Mouse (Mus musculus) midbrain, embryonic 13.5 days (tissue): ENCODE results near the gene Pllp. TPM values are rescaled to one million over a fixed set of nuclear protein-coding genes. Genes with fewer than 3 reads are reported as not detected.

Source experiments
- ATAC-seq: fragments of 200-750 bp; cut with Nextera tagmentation; 2 replicates; pipeline ENCODE4 v1.8.0; 2017; ENCODE audit warnings: mild to moderate bottlenecking, moderate TSS enrichment, moderate library complexity
- H3K27ac ChIP-seq: fragments of 300-500 bp; sonication (generic); 2 replicates; pipeline ENCODE4 v1.5.1; 2015; ENCODE audit warnings: inconsistent platforms, mild to moderate bottlenecking, moderate library complexity
- H3K27me3 ChIP-seq: fragments of 300-500 bp; sonication (generic); 2 replicates; pipeline ENCODE4 v1.6.1; 2015; ENCODE audit warnings: mild to moderate bottlenecking, inconsistent platforms
- H3K36me3 ChIP-seq: fragments of 300-500 bp; sonication (generic); 2 replicates; pipeline ENCODE4 v1.6.1; 2015; ENCODE audit warnings: mild to moderate bottlenecking, inconsistent platforms
- H3K4me1 ChIP-seq: fragments of 300-500 bp; sonication (generic); replicated peaks from 2 replicates; pipeline ENCODE4 v1.6.1; 2015; ENCODE audit warnings: inconsistent platforms
- H3K4me2 ChIP-seq: fragments of 300-500 bp; sonication (generic); replicated peaks from 2 replicates; pipeline ENCODE4 v1.6.1; 2015; ENCODE audit warnings: moderate library complexity, mild to moderate bottlenecking, inconsistent platforms
- H3K4me3 ChIP-seq: fragments of 300-500 bp; sonication (generic); replicated peaks from 2 replicates; pipeline ENCODE4 v1.5.1; 2015; ENCODE audit warnings: mild to moderate bottlenecking, inconsistent platforms
- H3K9ac ChIP-seq: fragments of 300-500 bp; sonication (generic); replicated peaks from 2 replicates; pipeline ENCODE4 v1.6.1; 2015; ENCODE audit warnings: mild to moderate bottlenecking, inconsistent platforms
- H3K9me3 ChIP-seq: fragments of 300-500 bp; sonication (generic); 2 replicates; pipeline ENCODE4 v1.6.1; 2016; ENCODE audit warnings: mild to moderate bottlenecking, inconsistent platforms
- WGBS: fragments of 180-500 bp; shearing (Covaris S2); methylation state at CpG from one replicate; pipeline ENCODE4 v1.1.7; 2015; 5-methylcytosine and 5-hydroxymethylcytosine counted together
- polyA plus RNA-seq: library from polyadenylated mRNA; unstranded; fragments of >200 nt; fragmentation: Nextera tagmentation; extraction: Ambion mirVana; gene quantifications from 2 replicates; pipeline ENCODE4 v1.2.1, GENCODE M21; 2015

Pllp gene
- polyA plus RNA-seq, 1 experiment from 2014 or later: 0.43 TPM

DNA sequence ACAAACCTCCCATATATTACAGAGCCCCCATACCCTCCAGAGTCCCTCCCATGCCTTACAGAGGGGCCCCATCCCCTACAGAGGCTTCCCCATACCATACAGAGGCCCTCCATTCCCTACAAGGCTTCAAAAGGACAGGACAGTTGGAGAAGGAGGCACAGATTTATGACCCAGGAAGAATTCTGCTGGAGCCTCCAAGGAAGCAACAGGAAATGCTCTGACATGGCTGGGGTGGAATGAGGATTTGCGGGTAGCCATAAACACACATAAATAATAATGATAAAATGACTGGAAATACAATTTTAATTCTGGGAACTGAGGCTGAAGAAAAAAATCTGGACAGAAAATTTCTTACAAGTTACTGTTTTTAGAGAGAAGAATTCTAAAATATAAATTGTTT is 20.8 kb upstream of the Pllp start:
- Histone ChIP-seq H3K9ac (no peak overlapping the region), H3K27ac (no peak overlapping the region), H3K36me3 (no peaks in the 10 kb centered on the region), H3K27me3 (no peaks in the 10 kb centered on the region), H3K4me2 (no peak overlapping the region), H3K9me3 (no peaks in the 10 kb centered on the region), H3K4me3 (no peak overlapping the region), H3K4me1 (no peaks in the 10 kb centered on the region)
- ATAC-seq: no peak
- WGBS: 84% methylated on average over 1 of the region's 1 CpGs

DNA sequence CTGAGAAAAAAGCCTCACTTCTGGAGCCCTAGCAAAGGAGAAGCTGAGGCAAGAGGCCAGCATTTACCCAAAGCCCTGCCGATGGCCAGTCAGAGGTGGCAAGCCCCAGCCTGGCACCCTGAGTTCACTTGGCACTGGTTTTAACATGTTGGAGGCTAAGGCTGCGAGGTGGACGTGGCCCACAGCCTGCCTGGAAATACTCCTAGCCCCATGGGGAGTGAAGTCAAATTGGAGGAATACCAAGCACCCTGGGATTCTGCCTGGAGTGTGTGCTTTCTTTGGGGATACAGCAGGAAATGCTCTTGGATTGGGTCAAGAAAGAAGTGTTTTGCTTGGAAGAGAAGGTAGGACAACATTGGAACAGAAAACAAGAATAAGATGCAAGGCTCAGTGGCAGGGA is 19.8 kb upstream of the Pllp start:
- Histone ChIP-seq H3K4me2 (no peak overlapping the region), H3K27ac (no peak overlapping the region), H3K9me3 (no peaks in the 10 kb centered on the region), H3K27me3 (no peaks in the 10 kb centered on the region), H3K9ac (no peak overlapping the region), H3K4me3 (no peak overlapping the region), H3K4me1 (no peaks in the 10 kb centered on the region), H3K36me3 (no peaks in the 10 kb centered on the region)
- no peak for ATAC-seq
- WGBS: 89% methylated on average over 3 of the region's 3 CpGs

DNA sequence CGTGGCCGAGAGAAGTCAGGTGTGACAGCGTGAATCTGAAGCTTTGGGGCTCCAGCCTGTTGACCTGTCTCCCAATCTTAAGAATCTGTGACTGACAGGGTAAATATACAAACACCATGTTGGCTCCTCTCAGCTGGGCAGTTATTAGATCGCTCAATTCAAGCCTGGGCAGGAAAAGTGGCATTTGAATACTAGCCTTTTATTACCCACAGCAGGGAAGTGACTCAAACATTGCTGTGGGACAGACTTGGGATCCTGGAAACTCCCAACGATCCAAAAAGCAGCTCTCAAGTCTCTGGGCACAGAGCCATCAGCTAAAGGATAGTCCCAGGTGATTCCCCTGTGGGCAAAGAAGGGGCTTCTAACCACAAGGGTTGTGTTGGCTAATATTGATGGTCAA is 18.5 kb upstream of the Pllp start:
- no peak overlapping the region for H3K4me2 ChIP-seq
- WGBS: 37% methylated on average over 5 of the region's 5 CpGs
- H3K9me3 ChIP-seq: no peaks in the 10 kb centered on the region
- no peaks in the 10 kb centered on the region for H3K27me3 ChIP-seq
- no peak overlapping the region for H3K9ac ChIP-seq
- ATAC-seq: no peak
- no peaks in the 10 kb centered on the region for H3K36me3 ChIP-seq
- no peaks in the 10 kb centered on the region for H3K4me1 ChIP-seq
- H3K27ac ChIP-seq: no peak overlapping the region
- no peak overlapping the region for H3K4me3 ChIP-seq

DNA sequence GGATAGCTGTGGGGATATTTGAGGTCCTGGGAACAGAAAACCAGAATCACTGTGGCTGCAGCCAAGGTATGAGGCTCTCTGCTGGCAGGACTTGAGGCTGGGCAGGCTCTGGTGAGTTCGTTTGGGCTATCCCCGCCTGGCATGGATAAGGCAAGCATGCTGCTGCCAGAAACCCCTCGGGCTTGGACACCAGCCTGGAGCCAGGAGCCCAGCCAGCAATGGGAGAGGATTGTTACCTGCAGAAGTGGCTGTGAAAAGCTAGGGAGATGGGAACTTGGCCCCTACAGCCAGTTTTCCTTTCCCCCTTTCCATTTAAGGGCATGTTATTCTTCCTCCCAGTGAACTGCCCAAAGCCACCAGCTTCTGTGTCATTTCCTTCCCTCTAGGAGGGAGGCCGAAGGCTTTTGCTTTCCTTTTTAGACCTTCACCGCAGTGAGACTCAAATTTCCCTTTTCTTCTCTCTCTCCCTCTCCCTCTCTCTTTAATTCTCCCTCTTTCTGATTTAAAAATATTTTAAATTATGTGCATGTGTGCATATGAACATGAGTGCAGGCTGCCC is 15.2 kb upstream of the Pllp start:
- Histone ChIP-seq H3K27me3 (no peaks in the 10 kb centered on the region), H3K4me3 (no peak overlapping the region), H3K9ac (no peak overlapping the region; the same call in 1 of the 2 replicates), H3K9me3 (no peaks in the 10 kb centered on the region), H3K27ac (no peak overlapping the region), H3K4me2 (no peak overlapping the region), H3K4me1 (no peaks in the 10 kb centered on the region), H3K36me3 (no peaks in the 10 kb centered on the region)
- WGBS: 75% methylated on average over 5 of the region's 5 CpGs
- no peak for ATAC-seq

DNA sequence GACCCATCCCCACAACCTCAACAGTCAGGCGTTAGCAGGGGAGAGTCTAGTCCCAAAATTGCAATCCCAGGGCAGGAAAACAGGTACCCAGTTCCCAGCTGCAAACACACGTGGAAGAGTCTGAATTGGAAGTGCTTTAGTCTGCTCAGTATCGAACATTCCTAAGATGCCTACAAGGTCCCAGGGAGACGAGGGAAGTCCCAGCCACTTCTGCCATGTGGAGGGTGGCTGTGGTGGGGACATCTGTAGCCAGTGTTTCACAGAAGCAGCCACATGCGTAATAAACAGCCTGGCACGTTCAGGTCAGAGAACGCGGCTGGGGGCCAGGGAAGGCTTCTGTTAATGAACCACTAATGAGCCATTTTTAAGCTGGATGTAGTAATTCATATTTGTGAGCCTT is 14.3 kb upstream of the Pllp start:
- Histone ChIP-seq H3K4me1 (no peaks in the 10 kb centered on the region), H3K4me2 (no peak overlapping the region), H3K9ac (no peak overlapping the region), H3K36me3 (no peaks in the 10 kb centered on the region), H3K27me3 (0 out of 2 replicates have a peak, but pooled peaks cover 5% of the 10 kb centered on the region), H3K4me3 (no peak overlapping the region), H3K9me3 (no peaks in the 10 kb centered on the region), H3K27ac (no peak overlapping the region)
- ATAC-seq: no peak
- 54% methylated on average over 8 of the region's 8 CpGs for WGBS

DNA sequence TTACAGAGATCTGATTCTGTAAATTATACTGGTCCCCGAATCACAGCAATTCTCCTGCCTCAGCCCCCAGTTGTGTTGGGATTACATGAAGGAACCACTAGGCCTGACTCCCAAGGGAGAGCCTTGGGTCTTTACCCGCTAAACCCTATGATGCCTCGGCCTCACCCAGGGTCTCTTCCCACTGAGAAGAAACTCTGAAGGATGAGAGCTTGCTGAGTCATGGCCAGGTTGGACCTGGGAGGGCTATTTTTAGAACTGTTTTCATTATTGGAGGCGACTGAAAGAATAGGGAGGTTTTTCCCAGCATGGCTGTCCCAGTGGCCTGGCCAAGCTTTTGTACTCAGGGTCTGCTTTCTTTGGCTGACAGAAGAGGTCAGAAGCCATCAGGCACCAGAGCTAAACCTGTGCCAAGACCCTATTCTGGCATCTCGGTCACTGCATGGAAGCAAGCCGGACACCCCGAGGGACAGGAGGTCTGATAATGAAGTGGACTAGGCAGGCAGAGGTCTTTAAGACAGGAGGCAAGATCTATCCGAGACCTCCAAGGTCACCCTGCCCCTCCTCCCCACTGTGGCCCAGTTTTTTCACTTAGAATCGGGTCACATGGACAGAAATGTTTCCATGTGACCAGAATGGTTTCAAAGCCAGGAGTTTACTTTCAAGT is 10.8 kb upstream of the Pllp start:
- Histone ChIP-seq H3K27ac (no peak overlapping the region), H3K4me3 (no peak overlapping the region), H3K36me3 (no peaks in the 10 kb centered on the region), H3K4me1 (no peaks in the 10 kb centered on the region), H3K9me3 (no peaks in the 10 kb centered on the region), H3K9ac (no peak overlapping the region), H3K27me3 (0 out of 2 replicates have a peak, but pooled peaks cover 5% of the 10 kb centered on the region), H3K4me2 (no peak overlapping the region)
- WGBS: 76% methylated on average over 9 of the region's 9 CpGs
- no peak for ATAC-seq

DNA sequence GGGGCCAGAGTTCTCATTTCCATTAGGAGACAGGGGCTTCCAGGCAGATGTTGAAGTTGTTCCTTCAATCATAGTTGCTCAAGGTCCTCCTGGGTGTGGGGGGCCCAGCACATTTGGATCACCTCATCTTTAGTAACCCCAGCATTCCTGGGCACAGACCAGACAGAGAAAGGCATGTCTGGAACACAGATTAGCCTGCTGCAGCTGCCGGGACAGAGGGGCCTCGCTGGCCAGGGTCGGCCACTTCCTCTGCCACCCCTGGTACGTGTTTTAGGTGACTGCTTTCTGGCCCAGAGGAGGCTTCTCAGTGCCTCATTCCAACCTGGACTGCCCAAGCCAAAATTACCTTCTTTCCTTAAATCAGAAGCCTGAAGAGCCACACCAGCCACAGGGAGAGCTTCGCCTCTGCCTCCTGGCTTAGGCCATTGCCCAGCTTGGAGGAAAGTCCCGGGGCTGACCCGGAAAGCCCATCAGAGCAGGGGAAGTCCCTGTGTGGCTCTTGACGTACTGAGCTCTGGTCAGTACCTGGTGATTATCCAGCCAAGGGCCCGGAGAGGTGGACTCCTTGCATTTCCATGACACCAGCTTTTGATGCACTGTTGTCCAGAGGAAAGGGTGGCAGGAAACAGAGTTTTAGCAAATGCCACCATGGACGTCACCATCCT is 9.6 kb upstream of the Pllp start:
- no peak for ATAC-seq
- H3K4me3 ChIP-seq: no peak overlapping the region
- H3K4me2 ChIP-seq: no peak overlapping the region
- H3K9me3 ChIP-seq: no peaks in the 10 kb centered on the region
- WGBS: 92% methylated on average over 10 of the region's 10 CpGs
- H3K4me1 ChIP-seq: no peaks in the 10 kb centered on the region
- H3K27me3 ChIP-seq: 0 out of 2 replicates have a peak, but pooled peaks cover 5% of the 10 kb centered on the region
- H3K36me3 ChIP-seq: no peaks in the 10 kb centered on the region
- no peak overlapping the region for H3K9ac ChIP-seq
- no peak overlapping the region for H3K27ac ChIP-seq

DNA sequence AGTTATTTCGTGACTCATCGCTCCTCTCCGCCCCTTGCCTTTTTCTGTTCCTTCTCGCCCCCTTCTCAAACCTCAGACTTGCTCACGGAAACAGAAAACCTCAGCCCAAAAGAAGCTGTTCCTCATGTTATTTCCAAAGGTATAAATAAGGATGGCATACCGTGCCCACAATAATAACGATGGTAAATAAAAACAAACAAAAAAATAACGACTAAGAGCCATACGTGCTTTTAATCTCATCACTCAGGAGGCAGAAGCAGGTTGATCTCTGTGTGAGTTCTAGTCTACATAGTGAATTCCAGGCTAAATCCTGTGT is 8.5 kb upstream of the Pllp start:
- peak overlapping the region; percentile 51 for H3K4me3 ChIP-seq
- ATAC-seq: no peak
- H3K27ac ChIP-seq: peak overlapping the region; percentile 72
- no peaks in the 10 kb centered on the region for H3K4me1 ChIP-seq
- H3K36me3 ChIP-seq: no peaks in the 10 kb centered on the region
- peak overlapping the region; percentile 70 for H3K9ac ChIP-seq
- no peaks in the 10 kb centered on the region for H3K9me3 ChIP-seq
- WGBS: 17% methylated on average over 9 of the region's 9 CpGs
- H3K4me2 ChIP-seq: peak overlapping the region; percentile 60
- 0 out of 2 replicates have a peak, but pooled peaks cover 5% of the 10 kb centered on the region for H3K27me3 ChIP-seq

DNA sequence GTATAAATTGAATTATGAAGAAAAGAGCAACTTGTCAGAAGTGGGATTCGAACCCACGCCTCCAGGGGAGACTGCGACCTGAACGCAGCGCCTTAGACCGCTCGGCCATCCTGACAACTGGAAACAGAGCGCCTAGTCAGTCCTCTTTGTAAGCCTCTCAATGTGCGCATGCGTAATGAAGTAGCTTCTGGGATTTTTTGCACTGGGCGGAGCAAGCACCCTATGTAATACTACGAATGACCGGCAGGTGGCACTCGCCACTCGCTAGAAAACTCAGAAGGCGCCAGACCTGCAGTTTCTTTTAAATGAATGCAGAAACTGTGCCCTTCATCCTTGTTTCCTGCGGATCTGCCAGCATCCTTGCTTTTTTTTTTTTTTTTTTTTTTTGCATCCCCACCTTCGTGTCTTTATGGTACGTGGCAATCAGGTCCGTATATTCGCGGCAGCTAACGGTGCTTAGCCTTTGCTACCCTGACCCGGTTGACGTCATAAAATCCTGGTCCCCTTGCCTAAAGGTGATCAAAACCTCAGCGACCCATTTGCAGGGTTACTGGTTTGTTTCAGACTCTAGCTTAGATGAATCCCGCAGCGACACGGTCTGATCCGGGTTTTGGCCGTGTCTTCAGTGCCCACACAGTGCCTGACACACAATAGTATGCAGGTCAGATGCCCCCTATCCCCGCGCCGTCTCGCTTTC is 8.0 kb upstream of the Pllp start:
- peak overlapping the region; percentile 60 for H3K4me2 ChIP-seq
- peak overlapping the region; percentile 72 for H3K27ac ChIP-seq
- H3K9me3 ChIP-seq: no peaks in the 10 kb centered on the region
- no peaks in the 10 kb centered on the region for H3K36me3 ChIP-seq
- H3K4me1 ChIP-seq: no peaks in the 10 kb centered on the region
- under 1% methylated on average over 35 of the region's 35 CpGs for WGBS
- H3K9ac ChIP-seq: peak overlapping the region; percentile 70
- 0 out of 2 replicates have a peak, but pooled peaks cover 5% of the 10 kb centered on the region for H3K27me3 ChIP-seq
- peak overlapping the region; percentile 51 for H3K4me3 ChIP-seq
- ATAC-seq: peak; percentile 91

DNA sequence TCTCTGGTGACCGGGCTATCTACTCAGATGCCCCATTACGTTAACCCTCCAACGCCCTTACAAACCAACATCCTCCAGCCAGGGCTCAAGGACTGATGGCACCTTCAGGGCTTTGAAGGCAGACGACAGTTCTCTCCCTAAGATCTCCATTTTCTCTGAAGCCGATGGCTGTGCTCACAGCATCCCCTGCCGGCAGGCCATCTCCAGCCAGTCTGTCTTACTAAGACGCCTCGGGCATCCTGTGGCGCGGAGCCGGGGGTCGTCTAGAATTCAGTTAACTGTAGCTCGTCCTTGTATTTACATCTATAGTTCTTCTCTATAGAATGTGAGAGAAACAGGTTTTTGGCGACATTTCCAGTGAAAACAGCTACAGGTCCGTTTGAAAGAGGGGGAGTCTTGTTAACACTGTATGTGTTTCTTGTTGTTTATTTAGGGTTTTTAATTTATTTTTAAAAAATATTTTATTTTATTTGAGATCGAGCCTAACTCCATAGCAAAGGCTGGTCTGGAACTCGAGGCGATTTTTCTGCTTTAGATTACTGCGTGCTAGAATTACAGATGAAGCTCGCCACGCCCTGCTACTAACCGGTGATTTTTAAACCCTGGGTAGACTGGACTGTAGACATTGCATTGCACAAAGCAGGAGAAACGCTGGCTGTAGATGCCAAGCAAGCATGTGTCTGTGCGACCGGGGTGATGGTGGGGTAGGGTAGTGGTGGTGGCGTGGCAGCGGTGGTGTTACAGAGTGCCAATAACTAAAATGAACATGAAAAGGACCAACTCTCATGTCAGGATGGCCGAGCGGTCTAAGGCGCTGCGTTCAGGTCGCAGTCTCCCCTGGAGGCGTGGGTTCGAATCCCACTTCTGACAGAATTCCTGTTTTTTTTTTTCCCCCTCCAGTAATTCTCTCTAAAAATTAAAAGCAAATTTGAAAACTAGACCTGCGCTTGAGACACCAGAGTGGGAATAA is 7.1 kb upstream of the Pllp start:
- peaks cover 6% of the 10 kb centered on the region for H3K27me3 ChIP-seq

DNA sequence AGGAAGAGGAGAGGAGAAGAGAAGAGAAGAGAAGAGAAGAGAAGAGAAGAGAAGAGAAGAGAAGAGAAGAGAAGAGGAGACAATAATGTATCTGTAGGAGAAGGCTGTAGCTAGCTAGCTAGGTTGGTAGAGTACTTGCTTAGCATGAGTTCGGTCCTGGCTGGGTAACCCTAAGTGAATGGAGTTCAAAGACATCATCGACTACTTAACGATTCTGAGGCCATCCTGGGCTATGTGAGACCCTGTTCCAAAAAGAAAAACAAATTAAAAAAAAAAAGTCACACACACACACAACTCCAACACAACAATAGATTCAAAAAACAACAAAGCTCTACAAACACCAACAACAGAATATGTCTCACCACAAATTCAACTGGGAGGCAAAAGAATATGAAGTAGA is 6.1 kb upstream of the Pllp start:
- Histone ChIP-seq H3K4me2 (peak overlapping the region; percentile 50; the same call in 1 of the 2 replicates), H3K36me3 (no peaks in the 10 kb centered on the region), H3K4me1 (no peaks in the 10 kb centered on the region), H3K27ac (no peak overlapping the region), H3K4me3 (no peak overlapping the region), H3K27me3 (peaks cover 15% of the 10 kb centered on the region), H3K9me3 (no peaks in the 10 kb centered on the region), H3K9ac (no peak overlapping the region)
- ATAC-seq: no peak
- WGBS: 78% methylated on average over 3 of the region's 3 CpGs

More for the DNA sequence above, 7.1 kb upstream of the Pllp start:
- H3K4me3 ChIP-seq: peak overlapping the region; percentile 35
- ATAC-seq: peak; percentile 75
- no peaks in the 10 kb centered on the region for H3K36me3 ChIP-seq
- no peaks in the 10 kb centered on the region for H3K4me1 ChIP-seq
- no peaks in the 10 kb centered on the region for H3K9me3 ChIP-seq
- H3K9ac ChIP-seq: peak overlapping the region; percentile 29; the same call in 1 of the 2 replicates
- WGBS: under 1% methylated on average over 35 of the region's 35 CpGs
- peak overlapping the region; percentile 6; the same call in 1 of the 2 replicates for H3K27ac ChIP-seq
- peak overlapping the region; percentile 50 for H3K4me2 ChIP-seq
